ENCODE assay signal across 21 mouse cellular contexts in genomic region chr12:41724585-41724984, GRCm38 (mm10).
A peak's percentile ranks its signal among the peaks of the same experiment; 100 is the strongest.
DNase-seq lines count a peak whose midpoint lies in the region; ATAC-seq lines count a peak whose summit lies in the region.
"Had no signal": no experiment of that assay in that cellular context is flagged by ENCODE, and none has a peak within 500 bp of the region (broad histone marks: within the 10 kb centered on the region; RNA-seq: fewer than 3 reads in every experiment).

No protein-coding gene starts in this region.

- peak; percentile 18 for DNase-seq in 416B (ENCODE audit: low read depth)
- no peak for DNase-seq in gastrocnemius, adult 18-20 months (ENCODE audit: low spot score)
- DNase-seq in right cerebral cortex, postnatal 10 days (ENCODE audit: low spot score in 2 of 2), result no peak
- DNase-seq in heart, adult 11 months, result no peak
- DNase-seq in layer of hippocampus, adult 9-10 months (ENCODE audit: low spot score), result no peak
- DNase-seq: adrenal gland, adult 2 months; adrenal gland, adult 8-10 months; adrenal gland, postnatal 10 days; adrenal gland, postnatal 14 days; adrenal gland, postnatal 25 days; adrenal gland, postnatal 36 days; B cell, adult 2 months; cerebellum, adult 11 months; cerebellum, adult 11-12 months; cerebellum, adult 18-20 months had no signal

- peak; percentile 25 for ATAC-seq in granulocyte monocyte progenitor cell, adult 5-6 weeks (replicated peaks; ENCODE audit: poor library complexity, severe bottlenecking)
- ATAC-seq in megakaryocyte, adult 5-6 weeks (ENCODE audit: poor library complexity, severe bottlenecking), result peak; percentile 81
- peak; percentile 64 for ATAC-seq in megakaryocyte progenitor cell, adult 5-6 weeks (replicated peaks; ENCODE audit: poor library complexity)
- ATAC-seq: activated CD4-positive, CD25-positive, alpha-beta regulatory T cell, adult 4 months; CD4-positive, CD25-positive, alpha-beta regulatory T cell, adult 4 months; Patski had no signal

Comparison
In these comparisons a context has a peak if more than half of its experiments do, and no peak if none do; other contexts are left out.
1. ATAC-seq: peak in every context shown above with its lines; median percentile 81 in megakaryocyte, adult 5-6 weeks; 64 in megakaryocyte progenitor cell, adult 5-6 weeks; 25 in granulocyte monocyte progenitor cell, adult 5-6 weeks.